Mouse (Mus musculus): ENCODE measurements around the gene Crybg2.

GRCm38 (mm10) chr4:134087412-134087811 lies 26.8 kb downstream of the Crybg2 start:
- TF ChIP-seq EP300 (IDR thresholded peaks at IDR 0.05; ENCODE audit: low read depth) (no peak), CTCF (IDR thresholded peaks at IDR 0.05; ENCODE audit: low read depth) (peak; percentile 89)
